Mouse (Mus musculus): ENCODE measurements around the gene Pde6c. TPM values are rescaled to one million over a fixed set of nuclear protein-coding genes. Genes with fewer than 3 reads are reported as not detected.
A peak's percentile ranks its signal among the peaks of the same experiment; 100 is the strongest.

The Pde6c gene
- total RNA-seq, 2 experiments from 2014 or later, result 0.08 to 1.9 TPM

- no peak for DNase-seq (ENCODE audit: low spot score in 2 of 2)
Observed at GRCm38 (mm10) chr19:38134806-38135205, 2.2 kb downstream of the Pde6c start.

GRCm38 (mm10) chr19:38143540-38144271 is 11.1 kb downstream of the Pde6c start:
- DNase-seq (ENCODE audit: low spot score in 2 of 2), result no peak

- no peak for DNase-seq (ENCODE audit: low spot score in 2 of 2)
Observed at GRCm38 (mm10) chr19:38156243-38156642, 23.7 kb downstream of the Pde6c start.

DNA sequence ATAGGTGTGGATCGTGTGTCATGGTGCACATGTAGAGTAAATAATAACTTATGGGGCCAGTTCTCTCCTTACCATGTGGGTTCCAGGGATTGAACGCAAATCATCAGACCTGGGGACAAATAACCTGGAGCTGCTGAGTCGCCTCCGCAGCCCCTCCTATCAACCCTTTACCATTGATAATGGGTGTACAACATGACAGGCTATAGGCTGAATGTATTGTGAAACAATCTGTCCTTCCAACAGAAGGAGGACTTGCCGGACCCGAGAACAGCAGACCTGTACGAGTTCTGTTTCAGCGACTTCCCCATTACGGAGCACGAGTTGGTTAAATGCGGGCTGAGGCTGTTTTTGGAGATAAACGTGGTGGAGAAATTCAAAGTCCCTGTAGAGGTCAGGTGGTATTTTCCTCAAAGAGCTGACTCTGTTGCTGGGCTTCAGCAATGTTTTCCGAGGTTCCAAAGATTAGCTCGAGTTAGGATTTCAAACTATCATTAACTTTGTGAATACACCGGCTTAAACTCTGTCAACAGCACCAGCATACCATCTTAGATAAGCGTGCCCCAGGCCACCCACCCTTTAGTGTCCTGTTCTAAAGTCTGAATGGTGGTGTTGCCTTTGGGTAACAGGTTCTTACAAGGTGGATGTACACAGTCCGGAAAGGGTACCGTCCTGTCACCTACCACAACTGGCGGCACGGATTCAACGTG is 29.2 kb downstream of the Pde6c start:
- DNase-seq (ENCODE audit: low spot score in 2 of 2), result no peak

GRCm38 (mm10) chr19:38164633-38165032 is 32.1 kb downstream of the Pde6c start:
- DNase-seq (ENCODE audit: low spot score in 2 of 2), result no peak

- no peak for DNase-seq (ENCODE audit: low spot score in 2 of 2)
Observed at GRCm38 (mm10) chr19:38179675-38180074, 47.1 kb downstream of the Pde6c start.

GRCm38 (mm10) chr19:38186631-38187344 is 54.2 kb downstream of the Pde6c start:
- no peak for DNase-seq (ENCODE audit: low spot score in 2 of 2)

DNA sequence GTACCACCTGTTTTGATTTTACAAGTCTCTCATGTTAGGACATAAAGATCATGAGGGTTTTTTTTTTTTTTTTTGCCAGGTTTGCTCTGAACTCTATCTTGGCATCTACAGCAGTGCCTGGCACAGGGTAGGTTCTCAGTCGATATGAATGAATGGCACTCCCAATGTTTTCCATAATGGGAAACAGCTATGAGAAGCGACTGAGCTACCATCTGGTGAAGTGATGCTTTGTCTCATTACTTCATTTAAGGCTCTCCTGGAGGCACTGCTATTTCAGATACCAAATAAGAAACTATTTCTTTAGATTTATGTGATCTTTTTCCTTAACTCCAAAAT is 54.7 kb downstream of the Pde6c start:
- no peak for DNase-seq (ENCODE audit: low spot score in 2 of 2)

GRCm38 (mm10) chr19:38190606-38191005 is 58.0 kb downstream of the Pde6c start:
- no peak for DNase-seq (ENCODE audit: low spot score in 2 of 2)

GRCm38 (mm10) chr19:38191446-38191845 is 58.9 kb downstream of the Pde6c start:
- DNase-seq (ENCODE audit: low spot score in 2 of 2), result no peak

GRCm38 (mm10) chr19:38195245-38195644 is 62.7 kb downstream of the Pde6c start:
- DNase-seq (ENCODE audit: low spot score in 2 of 2), result no peak

GRCm38 (mm10) chr19:38198731-38199130 is 66.2 kb downstream of the Pde6c start:
- DNase-seq (ENCODE audit: low spot score in 2 of 2), result no peak

- DNase-seq (ENCODE audit: low spot score in 2 of 2), result no peak
Observed at GRCm38 (mm10) chr19:38206669-38207068, 74.1 kb downstream of the Pde6c start.

DNA sequence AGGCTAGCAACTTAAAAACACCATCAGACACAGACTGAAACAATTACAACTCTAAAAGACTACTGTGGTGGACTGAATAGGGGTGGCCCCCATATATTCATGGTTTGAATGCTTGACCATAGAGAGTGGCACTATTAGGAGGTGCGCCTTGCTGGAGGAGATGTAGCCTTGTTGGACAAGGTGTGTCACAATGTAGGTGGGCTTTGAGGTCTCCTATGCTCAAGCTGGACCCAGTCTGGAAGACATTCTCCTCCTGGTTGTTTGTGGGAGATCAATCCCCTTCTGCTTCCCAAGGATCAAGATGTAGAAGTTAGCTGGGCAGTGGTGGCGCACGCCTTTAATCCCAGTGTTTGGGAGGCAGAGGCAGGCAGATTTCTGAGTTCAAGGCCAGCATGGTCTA is 85.1 kb downstream of the Pde6c start:
- DNase-seq (ENCODE audit: low spot score in 2 of 2), result no peak

- no peak for DNase-seq (ENCODE audit: low spot score in 2 of 2)
Observed at GRCm38 (mm10) chr19:38223356-38223904, 90.8 kb downstream of the Pde6c start.

DNA sequence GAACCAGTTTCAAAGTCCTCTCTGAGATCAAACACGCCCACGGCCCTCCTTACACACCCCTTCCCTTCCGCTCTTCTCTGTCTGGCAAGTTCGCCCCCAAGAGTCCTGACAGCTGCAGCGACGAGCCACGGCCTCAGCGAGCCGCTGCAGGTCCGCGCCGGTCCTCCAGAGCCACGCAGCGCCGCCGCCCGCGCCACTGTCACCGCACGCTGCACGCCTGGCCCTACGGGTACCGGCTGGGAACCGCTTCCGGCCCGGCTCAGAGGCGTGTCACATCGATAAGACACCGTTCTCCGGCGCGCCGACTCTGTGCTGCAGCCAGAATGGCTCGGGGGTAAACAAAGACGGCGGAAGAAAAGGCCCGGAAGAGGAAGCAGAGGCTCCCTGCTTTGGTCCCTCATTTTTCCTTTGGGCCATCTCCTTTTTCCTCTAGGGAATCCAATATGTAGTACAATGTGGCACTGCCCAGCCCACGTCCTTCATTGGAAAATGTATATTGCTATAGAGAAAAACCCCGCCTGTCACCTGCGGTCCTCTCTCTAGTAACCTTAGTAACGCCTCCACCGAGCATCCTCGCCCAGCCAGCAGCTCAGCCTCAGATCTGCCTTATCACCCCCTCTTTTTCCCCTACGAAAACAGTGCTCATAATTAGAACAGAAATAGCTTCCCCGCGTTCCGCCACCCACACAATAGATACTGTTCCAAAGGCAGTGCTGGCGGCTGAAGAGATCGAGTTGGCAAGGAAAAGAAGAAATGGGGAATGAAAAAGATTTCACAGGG is 91.5 kb downstream of the Pde6c start, which contains the start of gene Fra10ac1:
TSS of gene Fra10ac1 (minus strand) at position 252 of the 780 bp plus-strand sequence.
- peak; percentile 82 to 85 for DNase-seq (ENCODE audit: low spot score in 2 of 2)

- no peak for DNase-seq (ENCODE audit: low spot score in 2 of 2)
Observed at GRCm38 (mm10) chr19:38224685-38225060, 92.1 kb downstream of the Pde6c start.

DNA sequence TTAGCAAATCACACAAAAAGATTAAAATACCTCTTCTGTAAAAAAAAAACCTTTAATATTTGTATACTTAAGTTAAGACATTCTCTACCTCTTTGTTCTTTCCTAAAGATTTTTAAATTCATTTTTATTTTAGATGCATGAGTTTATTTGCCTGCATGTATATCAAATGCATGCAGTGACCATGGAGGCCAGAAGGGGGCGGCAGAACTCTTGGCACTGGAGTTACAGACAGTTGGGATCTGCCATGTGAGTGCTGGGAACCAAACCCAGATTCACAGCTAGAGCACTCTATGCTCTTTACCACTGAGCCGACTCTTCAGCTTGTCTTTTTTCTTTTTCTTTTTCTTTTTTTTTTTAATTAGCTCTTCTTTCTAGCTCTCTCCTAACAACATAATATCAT is 96.1 kb downstream of the Pde6c start:
- DNase-seq (ENCODE audit: low spot score in 2 of 2), result no peak

- DNase-seq (ENCODE audit: low spot score in 2 of 2), result no peak
Observed at GRCm38 (mm10) chr19:38232087-38232486, 99.5 kb downstream of the Pde6c start.

DNA sequence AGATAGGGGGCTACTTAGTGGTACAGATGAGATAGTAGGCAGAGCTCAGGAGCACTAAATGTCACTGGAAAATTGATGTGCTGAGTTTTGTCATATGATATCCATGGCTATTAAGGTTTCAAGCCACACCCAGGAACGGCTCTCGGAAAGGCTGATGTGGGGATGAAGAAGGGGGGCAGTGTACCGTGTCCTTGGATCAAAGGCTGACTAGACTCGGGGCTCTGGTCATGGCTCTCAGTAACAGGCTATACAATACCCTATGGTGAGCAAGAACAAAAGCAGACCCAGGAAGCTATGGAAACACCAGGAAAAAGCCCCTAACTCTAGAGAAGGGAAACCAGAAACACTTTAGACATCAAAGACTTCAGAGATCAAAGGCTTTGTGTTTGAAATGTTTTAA is 99.9 kb downstream of the Pde6c start:
- DNase-seq (ENCODE audit: low spot score in 2 of 2), result no peak

All from adrenal gland, postnatal 4 days (tissue).